Comparison of ENCODE assay signal across 7 mouse cellular contexts in the genomic region with DNA sequence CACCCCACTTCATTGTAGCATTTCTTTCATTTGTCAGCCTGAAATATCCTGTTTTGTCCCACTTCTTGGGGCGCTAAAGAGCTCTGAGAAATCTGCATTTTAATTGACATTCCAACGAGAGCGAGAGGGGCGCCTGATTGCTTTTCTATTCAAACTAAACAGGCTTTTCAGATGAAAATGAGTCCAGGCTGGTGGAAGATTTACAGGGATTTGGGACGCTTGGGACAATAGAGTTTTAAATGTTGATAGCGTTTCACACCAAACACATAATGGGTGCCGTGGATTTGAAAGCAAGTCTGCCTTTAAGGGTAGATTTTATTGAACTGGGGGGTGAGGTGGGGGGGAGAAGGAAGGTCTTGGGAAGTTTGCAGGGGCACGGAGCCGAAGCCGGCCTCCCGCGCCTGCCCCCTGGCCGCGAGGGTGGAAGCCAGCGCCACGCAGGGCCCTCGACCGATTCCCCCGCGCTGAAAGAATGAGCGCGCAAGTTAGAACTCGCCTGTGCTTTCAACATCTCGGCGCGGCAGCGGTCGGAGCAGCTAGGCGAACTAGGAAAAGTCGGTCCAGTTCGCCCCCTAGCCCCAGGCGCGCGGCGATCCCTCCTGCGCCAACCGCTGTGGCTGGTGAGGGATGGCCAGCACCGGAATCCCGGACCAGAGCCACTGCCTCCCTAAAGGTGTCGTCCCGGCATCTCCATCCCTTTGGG.
A peak's percentile ranks its signal among the peaks of the same experiment; 100 is the strongest.
DNase-seq lines count a peak whose midpoint lies in the region; ATAC-seq lines count a peak whose summit lies in the region.

No protein-coding gene starts in this region.

- H3K36me3 ChIP-seq in liver, embryonic 13.5 days, result no peaks in the 10 kb centered on the region
- peaks cover 3% of the 10 kb centered on the region; the same call in 1 of the 2 replicates for H3K36me3 ChIP-seq in neural tube, embryonic 12.5 days

- intact Hi-C loops in gastrocnemius, postnatal 14 days (cut with DNase I; ENCODE audit: low total_unique reads), result no loop called here

- peaks cover 73% of the 10 kb centered on the region for H3K27me3 ChIP-seq in liver, embryonic 13.5 days
- H3K27me3 ChIP-seq in neural tube, embryonic 12.5 days (replicated peaks), result no peaks in the 10 kb centered on the region

- no peak overlapping the region for H3K27ac ChIP-seq in liver, embryonic 13.5 days
- peak overlapping the region; percentile 72 for H3K27ac ChIP-seq in neural tube, embryonic 12.5 days

- peak; percentile 93 for DNase-seq in R1 (ENCODE audit: low read depth, low spot score)
- peak; percentile 75 to 77 for DNase-seq in adrenal gland, postnatal 36 days
- peak; percentile 68 for DNase-seq in gastrocnemius, postnatal 14 days
- peak; percentile 47 for DNase-seq in kidney, adult 9 months
- no peak for DNase-seq in liver, embryonic 13.5 days
- peak; percentile 72 for DNase-seq in urinary bladder, postnatal 4 days (ENCODE audit: low spot score in 2 of 2)

- H3K9ac ChIP-seq in liver, embryonic 13.5 days, result peak overlapping the region; percentile 59
- H3K9ac ChIP-seq in neural tube, embryonic 12.5 days, result peak overlapping the region; percentile 86

- H3K4me3 ChIP-seq in liver, embryonic 13.5 days (replicated peaks), result peak overlapping the region; percentile 60
- peak overlapping the region; percentile 77 for H3K4me3 ChIP-seq in neural tube, embryonic 12.5 days

- H3K9me3 ChIP-seq in liver, embryonic 13.5 days (replicated peaks), result no peaks in the 10 kb centered on the region
- H3K9me3 ChIP-seq in neural tube, embryonic 12.5 days, result no peaks in the 10 kb centered on the region

- 2% methylated on average over 41 of the region's 41 CpGs for WGBS in liver, embryonic 13.5 days (ENCODE audit: insufficient replicate concordance)
- WGBS in neural tube, embryonic 12.5 days, result under 1% methylated on average over 41 of the region's 41 CpGs

- no peaks in the 10 kb centered on the region for H3K4me1 ChIP-seq in liver, embryonic 13.5 days (replicated peaks)
- H3K4me1 ChIP-seq in neural tube, embryonic 12.5 days, result peaks cover 59% of the 10 kb centered on the region

- H3K4me2 ChIP-seq in liver, embryonic 13.5 days, result peak overlapping the region; percentile 53
- peak overlapping the region; percentile 88 for H3K4me2 ChIP-seq in neural tube, embryonic 12.5 days (replicated peaks)

- ATAC-seq in liver, embryonic 13.5 days (ENCODE audit: low read depth), result no peak
- ATAC-seq in neural tube, embryonic 12.5 days (ENCODE audit: low FRiP score, low read depth), result 0 out of 2 replicates have a peak, but pooled peaks have one; percentile 2
